ENCODE assay signal across 8 mouse cellular contexts in the genomic region with DNA sequence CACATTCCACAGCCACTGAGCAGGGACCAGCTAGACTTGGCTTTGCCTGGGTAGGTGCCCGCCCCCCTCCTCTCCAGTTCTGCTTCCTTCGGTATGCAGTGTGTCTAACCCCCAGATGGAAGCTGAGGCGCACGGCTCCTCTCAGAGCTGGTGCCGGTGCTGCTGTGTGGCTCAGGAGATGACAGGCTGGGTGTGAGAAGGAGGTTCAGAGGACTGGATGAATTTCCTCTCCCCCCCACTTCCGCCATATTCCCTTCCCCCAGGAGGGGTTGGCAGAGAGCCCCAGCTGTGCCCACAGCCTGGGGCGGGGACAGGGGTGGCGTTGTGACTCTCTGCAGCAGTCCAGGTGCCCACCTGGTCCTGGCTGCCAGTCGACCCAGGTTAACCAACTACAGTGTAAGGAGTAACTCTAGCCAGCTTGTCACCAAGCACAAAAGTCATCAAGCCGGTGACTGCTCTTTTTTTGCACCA.
DNase-seq lines count a peak whose midpoint lies in the region; ATAC-seq lines count a peak whose summit lies in the region.

No protein-coding gene starts in this region.

- ATAC-seq in forebrain, embryonic 15.5 days (replicated peaks), result peak; percentile 79
- ATAC-seq in limb, embryonic 12.5 days (ENCODE audit: insufficient number of reproducible peaks, insufficient read depth, low FRiP score, low TSS enrichment, low read depth), result peak; percentile 43; the same call in 1 of the 2 replicates

- H3K27me3 ChIP-seq in forebrain, embryonic 15.5 days, result no peaks in the 10 kb centered on the region
- no peaks in the 10 kb centered on the region for H3K27me3 ChIP-seq in limb, embryonic 12.5 days

- H3K36me3 ChIP-seq in forebrain, embryonic 15.5 days, result no peaks in the 10 kb centered on the region
- no peaks in the 10 kb centered on the region for H3K36me3 ChIP-seq in limb, embryonic 12.5 days

- peak overlapping the region; percentile 25 for H3K4me3 ChIP-seq in forebrain, embryonic 15.5 days
- H3K4me3 ChIP-seq in limb, embryonic 12.5 days (replicated peaks), result no peak overlapping the region

- peak overlapping the region; percentile 32 for H3K9ac ChIP-seq in forebrain, embryonic 15.5 days (replicated peaks)
- no peak overlapping the region for H3K9ac ChIP-seq in limb, embryonic 12.5 days (replicated peaks)

- H3K4me2 ChIP-seq in forebrain, embryonic 15.5 days (replicated peaks), result peak overlapping the region; percentile 48
- peak overlapping the region; percentile 45 for H3K4me2 ChIP-seq in limb, embryonic 12.5 days

- H3K9me3 ChIP-seq in forebrain, embryonic 15.5 days, result no peaks in the 10 kb centered on the region
- H3K9me3 ChIP-seq in limb, embryonic 12.5 days, result no peaks in the 10 kb centered on the region

- H3K4me1 ChIP-seq in forebrain, embryonic 15.5 days, result peaks cover 93% of the 10 kb centered on the region
- H3K4me1 ChIP-seq in limb, embryonic 12.5 days (replicated peaks), result peaks cover 81% of the 10 kb centered on the region

- peak; percentile 49 for DNase-seq in retina, postnatal 1 day
- no peak for DNase-seq in retina, embryonic 14.5 days (ENCODE audit: low spot score)
- peak; percentile 85 to 89 for DNase-seq in thymus, postnatal 10 days (ENCODE audit: low spot score in 2 of 2)
- no peak for DNase-seq in adrenal gland, postnatal 10 days
- DNase-seq in gastrocnemius, postnatal 14 days, result no peak
- DNase-seq in cerebellum, adult 18-20 months, result no peak

- intact Hi-C loops in gastrocnemius, postnatal 14 days (cut with DNase I; ENCODE audit: low total_unique reads), result no loop called here

- H3K27ac ChIP-seq in forebrain, embryonic 15.5 days (replicated peaks), result peak overlapping the region; percentile 94
- H3K27ac ChIP-seq in limb, embryonic 12.5 days, result peak overlapping the region; percentile 67

- 12% methylated on average over 10 of the region's 10 CpGs for WGBS in forebrain, embryonic 15.5 days
- 34% methylated on average over 10 of the region's 10 CpGs for WGBS in limb, embryonic 12.5 days

Comparison
In these comparisons a context has a peak if more than half of its experiments do, and no peak if none do; other contexts are left out.
1. DNase-seq: peak in retina, postnatal 1 day (single experiment) and thymus, postnatal 10 days (2 of 2); none in retina, embryonic 14.5 days (single experiment), adrenal gland, postnatal 10 days (single experiment), gastrocnemius, postnatal 14 days (single experiment) and cerebellum, adult 18-20 months (0 of 2).